Mouse (Mus musculus) ZHBTc4 (cell line): ENCODE measurements at regions not wholly inside any gene's neighbourhood (a gene's known extent, or its start where the extent isn't known, plus 50 kb on each side); places are given as distances from the start of the nearest gene placed in this dataset.
A peak's percentile ranks its signal among the peaks of the same experiment; 100 is the strongest.

Experiments used
- DNase-seq: peaks from one replicate; pipeline ENCODE4 v3.0.0-alpha.2; 2011; ENCODE audit warnings: low read depth, low spot score

DNA sequence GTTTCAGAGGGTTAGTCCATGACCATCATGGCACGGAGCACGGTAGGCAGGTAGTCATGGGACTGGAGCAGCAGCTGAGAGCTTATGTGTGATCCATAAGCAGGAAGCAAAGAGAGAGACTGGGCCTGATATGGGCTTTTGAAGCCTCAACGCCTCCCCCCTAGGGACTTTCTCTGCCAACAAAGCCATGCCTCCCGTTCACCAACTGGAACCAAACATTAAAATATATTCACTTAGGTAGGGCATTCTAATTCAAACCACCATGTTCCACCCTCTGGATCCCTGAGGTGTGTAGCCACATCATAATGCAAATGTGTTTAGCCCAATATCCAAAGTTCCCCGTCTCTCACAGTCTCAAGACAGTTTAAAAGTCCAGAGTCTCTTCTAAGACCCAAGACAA is 85.3 kb upstream of the Ltbp1 start:
- no peak for DNase-seq

DNA sequence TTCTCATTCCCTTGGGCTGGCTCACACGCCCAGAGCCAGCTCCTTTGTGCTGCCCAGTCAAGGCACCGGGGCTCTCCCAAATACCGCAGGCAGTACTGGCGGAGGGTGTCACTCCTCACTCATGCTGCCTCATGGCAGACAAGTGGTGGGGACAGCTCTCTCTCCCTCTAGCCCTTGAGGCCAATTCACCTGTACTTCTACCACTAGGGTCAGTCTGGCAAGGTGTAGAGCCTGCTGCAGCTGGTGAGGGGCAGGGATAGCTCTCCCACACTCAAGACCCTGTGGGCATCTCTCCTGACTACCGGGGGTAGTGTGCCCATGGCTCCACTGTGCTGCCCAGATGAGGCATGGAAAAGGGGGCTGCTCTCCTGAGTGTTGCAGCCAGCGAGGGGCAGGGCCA is 84.0 kb upstream of the Ltbp1 start:
- DNase-seq = no peak

DNA sequence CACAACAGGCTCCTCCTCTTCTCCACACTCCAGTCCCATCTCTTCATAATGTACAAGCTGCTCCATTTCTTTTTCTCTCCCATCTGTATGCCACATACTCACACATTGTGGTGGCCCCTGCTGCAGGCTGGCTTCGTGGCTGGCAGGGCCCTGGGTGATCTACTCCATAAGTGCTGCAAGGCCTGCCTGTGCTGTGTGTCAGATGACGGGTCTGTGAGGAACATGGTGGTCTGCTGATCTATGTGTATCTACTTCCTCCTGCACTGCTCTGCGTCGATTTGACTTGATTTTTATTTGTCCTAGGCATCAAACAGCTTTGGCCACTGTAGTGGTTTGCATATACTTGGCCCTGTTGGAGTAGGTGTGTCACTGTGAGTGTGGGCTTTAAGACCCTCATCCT is 83.4 kb upstream of the Ltbp1 start:
- no peak for DNase-seq

DNA sequence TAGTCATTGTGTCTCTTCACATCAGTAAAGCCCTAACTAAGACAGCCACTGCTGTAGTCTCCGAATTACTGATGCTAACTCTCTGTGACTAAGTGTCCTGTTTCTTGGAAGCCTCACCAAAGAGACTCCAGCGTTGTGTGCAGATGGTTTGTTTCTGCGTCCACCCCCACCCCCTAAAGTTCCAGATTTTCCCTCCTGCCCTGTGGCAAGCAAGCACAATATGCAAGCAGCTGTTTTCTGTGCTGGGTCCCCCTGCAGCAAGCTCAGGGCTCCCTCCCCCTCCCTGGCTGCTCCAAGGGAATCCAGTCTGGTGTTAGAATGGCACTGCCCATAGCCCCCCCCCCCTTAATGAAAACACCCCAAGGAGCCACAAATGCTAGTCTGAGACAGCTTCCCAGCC is 82.8 kb upstream of the Ltbp1 start:
- no peak for DNase-seq

DNA sequence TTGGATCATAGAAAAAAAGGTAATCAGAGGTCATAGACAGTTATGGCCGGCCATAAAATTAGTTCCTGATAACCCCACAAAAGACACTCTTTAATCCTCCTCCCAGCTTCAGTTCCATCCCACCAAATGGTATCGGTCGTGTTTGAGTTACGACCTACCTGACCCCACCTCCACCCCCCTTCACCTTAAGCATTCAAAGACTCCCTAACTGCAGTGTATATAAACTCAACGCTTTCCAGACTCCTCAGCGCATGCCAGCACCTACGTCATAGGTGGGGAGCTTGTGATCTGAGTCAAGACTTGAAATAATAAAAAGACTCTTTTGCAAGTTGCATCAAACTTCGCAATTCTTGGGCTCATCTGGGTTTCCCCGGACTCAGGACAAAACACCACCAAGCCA is 82.3 kb upstream of the Ltbp1 start:
- no peak for DNase-seq

DNA sequence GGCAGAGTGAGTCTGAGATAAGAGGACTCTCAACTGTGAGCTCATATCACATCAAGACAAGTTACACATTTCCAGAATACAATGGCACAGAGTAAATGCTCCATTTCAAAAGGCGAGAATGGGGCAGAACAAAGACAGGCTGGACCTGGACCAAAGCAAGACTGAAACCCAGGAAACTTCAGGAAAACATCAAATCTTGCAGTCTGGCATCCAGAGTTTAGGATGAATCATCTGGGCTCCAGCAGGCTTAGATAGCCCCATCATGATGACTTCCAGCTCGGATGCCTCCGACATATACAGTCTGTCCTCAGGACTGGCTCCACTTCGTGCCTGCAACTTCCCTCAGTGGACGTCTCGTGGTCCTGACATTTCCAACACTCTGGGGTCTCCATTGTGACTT is 80.2 kb upstream of the Ltbp1 start:
- DNase-seq = no peak

DNA sequence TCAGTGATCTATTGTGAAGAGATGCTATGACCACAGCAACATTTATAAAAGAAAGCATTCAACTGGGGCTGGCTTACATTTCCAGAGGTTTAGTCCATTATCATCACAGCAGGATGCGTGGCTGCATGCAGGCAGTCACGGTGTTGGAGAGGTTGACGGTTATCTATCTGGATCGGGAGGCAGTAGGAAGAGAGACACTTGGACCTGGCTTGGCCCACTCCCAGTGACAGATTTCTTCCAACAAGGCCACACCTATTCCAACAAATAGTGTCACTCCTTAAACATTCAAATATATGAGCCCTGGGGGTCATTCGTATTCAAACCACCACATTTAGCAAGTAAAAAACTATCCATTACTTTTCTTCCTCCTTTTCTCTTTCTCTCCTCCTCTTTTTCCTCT is 77.4 kb upstream of the Ltbp1 start:
- peak; percentile 37 for DNase-seq

DNA sequence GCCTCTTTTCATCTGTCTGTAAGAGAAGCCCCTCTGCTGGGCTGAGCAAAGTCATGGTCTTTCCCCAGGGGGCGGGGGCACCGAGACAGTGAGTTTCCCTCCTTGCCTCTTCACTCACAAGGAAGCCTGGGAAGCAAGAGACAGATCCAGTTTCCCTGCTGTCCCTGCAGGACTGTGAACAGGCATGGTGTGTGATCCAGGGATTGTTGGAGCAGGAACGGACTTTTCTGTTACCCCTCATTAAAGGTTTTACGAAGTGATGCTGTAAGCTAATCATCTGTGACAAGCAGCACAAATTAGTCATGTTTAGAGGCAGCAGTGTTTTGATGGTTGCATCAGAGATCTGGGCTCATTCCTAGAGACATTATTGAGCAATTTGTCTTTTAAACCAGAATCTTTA is 73.8 kb upstream of the Ltbp1 start:
- DNase-seq = no peak

DNA sequence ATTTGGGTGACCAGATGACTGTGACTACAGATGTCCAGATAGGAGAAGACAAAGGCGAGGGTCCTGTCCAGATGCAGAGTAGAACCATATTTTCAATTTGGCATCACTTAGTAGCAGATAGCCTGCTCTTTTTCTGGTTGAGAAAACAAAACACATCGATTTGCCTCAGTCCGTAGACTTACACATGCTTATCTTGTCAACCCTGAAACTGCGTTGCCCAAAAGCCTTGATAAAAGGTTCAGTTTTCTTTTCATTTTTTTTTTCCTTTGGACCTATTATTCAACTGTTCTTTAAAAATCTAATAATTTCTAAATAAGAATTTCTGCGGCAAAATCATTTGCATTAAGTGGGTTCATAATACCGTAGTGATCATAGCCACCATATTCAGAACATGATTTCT is 64.0 kb upstream of the Ltbp1 start:
- no peak for DNase-seq

DNA sequence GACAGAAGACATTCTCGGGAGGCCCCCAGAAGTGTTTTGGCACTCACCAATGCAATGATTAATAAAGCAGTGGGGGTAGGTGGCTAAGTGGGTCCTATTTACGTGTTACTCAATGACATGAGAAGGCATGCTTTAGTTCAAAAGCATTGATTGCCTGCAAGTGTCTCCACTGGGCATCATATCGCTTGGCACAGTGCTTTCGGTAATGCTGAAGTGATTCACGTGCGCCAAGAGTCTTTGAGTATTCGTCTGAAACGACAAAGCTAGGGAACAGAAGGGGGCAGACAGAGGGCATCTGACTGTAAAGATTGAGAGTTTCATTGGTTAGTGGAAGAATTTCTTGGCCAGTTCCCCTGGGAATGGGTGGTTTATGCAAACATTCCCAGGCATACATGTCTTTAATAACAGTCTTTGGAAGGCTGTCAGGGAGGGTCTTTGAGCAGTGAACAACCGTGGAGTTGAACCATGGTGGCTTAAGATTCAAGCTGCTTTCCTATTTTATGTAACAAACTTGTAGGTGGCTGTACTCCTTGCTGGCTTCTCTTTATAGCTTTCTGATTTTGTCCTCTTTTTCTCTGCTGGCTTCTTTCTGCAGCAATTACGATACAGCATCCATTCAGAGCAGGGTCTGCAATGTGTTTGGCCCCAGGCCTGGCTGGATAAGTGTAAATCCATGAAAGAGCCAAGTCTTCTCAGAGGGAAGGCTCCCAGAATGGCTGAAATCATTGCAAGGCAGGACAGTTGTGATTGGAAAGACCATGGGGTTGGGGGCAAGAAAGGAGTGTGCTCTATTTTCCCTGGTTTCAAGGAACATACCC is 62.2 kb upstream of the Ltbp1 start:
- no peak for DNase-seq

DNA sequence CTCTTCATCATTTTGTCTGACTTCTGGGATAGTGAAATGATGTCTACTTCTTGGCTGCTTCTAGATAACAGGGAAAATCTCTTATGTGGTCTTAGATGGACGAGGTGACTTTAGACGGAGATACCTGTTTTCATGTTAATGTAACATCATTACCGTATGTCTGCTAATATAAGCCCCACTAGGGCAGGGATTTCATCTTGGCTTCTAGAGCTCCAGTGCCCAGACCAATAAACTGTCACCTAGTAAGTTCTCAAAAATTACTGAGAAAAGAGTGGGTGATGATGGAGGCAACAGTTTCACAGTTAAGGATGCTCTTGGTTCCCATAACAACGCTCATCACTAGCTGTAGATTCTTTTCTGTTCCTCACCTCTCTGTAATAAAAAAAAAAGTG is 61.6 kb upstream of the Ltbp1 start:
- DNase-seq = no peak

DNA sequence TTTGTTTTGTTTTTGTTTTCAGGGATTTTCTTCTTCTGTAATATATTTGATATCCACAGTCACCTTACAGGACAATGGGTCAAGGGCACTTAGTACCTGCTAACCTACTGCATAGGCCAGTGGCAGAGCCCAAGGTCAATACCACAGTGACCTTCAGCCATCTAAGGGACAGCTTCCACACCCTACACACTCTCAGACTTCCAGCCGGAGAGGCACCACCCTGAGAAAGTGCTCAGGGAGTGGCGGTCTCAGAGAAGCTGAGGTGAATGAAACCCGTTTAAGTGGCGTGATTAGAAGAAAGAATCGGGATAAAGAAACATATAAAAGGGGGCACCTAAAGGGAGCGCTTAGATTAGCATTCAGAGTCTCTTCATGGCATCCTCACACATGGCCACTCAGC is 60.2 kb upstream of the Ltbp1 start:
- peak; percentile 44 for DNase-seq

DNA sequence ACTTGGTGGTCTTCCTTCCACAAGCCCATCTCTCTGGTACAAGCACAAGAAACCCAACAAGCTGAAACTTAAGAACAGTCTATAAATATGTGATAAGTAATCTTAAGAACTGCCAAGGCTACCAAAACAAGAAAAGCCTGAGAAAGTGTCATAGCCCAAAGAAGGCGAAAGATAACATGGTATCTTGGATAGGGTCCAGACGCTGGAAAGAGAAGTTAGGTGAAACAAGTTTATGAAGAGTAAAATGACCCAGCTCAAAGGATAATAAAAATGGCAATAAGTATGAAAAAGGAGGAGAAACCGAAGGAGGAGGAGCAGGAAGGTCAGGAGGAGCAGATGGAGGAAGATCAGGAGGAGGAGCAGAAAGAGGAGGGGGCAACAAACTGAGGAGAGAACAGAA is 56.9 kb upstream of the Ltbp1 start:
- no peak for DNase-seq

DNA sequence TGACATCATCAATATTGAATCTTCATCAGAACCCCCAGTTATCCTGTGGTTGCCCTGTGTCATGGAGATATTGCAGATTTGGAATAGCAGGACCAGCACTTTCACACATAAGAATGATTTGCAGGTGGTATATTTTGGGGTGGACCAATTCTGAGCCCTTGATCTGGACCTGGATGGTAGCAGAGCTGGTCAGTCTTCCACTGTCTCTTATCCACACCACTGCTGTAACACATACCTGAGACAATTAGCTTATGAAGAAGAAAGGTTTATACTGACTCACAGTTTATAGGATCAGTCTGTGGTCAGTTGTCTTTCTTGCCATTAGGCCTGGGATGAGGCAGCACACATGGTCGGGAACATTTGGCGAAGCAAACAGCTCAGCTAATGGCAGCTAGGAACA is 55.1 kb upstream of the Ltbp1 start:
- no peak for DNase-seq

DNA sequence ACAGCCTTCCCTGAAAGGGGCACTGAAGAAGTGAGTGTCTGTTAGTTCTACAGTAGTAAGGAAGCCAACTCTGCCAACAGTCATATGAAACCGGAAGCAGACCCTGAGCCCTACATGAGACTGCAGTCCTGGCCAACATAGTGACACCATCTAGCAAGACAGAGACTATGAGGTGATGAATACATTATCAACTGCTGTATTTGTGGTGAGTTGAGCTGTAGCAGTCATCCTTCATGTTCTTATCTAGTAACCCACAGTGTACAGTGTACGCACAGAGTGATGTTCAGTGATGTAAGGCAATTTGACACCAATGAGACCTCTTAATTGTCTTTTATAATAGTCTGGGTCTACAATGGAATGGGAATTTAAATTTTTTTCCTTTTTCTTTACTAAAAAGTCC is 50.4 kb upstream of the Ltbp1 start:
- DNase-seq = no peak
